Mouse (Mus musculus) midbrain, postnatal 0 days (tissue): ENCODE measurements around the gene Fkbp10. TPM values are rescaled to one million over a fixed set of nuclear protein-coding genes. Genes with fewer than 3 reads are reported as not detected.

Experiments used
- ATAC-seq: fragments of 200-750 bp; cut with Nextera tagmentation; 2 replicates; pipeline ENCODE4 v1.8.0; 2017; ENCODE audit warnings: moderate number of reproducible peaks, mild to moderate bottlenecking, moderate TSS enrichment, moderate library complexity; ENCODE audit not compliant: low FRiP score
- DNase-seq: peaks from one replicate; pipeline ENCODE4 v3.0.0-alpha.2; 2015; ENCODE audit warnings: low spot score
- H3K27ac ChIP-seq: fragments of 300-500 bp; sonication (generic); 2 replicates; pipeline ENCODE4 v1.5.1; 2014; ENCODE audit warnings: low read depth, mild to moderate bottlenecking, low read length, mixed read lengths
- H3K27me3 ChIP-seq: fragments of 300-500 bp; sonication (generic); 2 replicates; pipeline ENCODE4 v1.6.1; 2014; ENCODE audit warnings: low read length, control low read depth, mixed read lengths; ENCODE audit not compliant: insufficient read depth
- H3K36me3 ChIP-seq: fragments of 300-500 bp; sonication (generic); 2 replicates; pipeline ENCODE4 v1.6.1; 2014; ENCODE audit warnings: low read length, control low read depth, mixed read lengths; ENCODE audit not compliant: insufficient read depth
- H3K4me1 ChIP-seq: fragments of 300-500 bp; sonication (generic); 2 replicates; pipeline ENCODE4 v1.6.1; 2014; ENCODE audit warnings: mild to moderate bottlenecking, control low read depth, antibody characterized with exemption, low read length, mixed read lengths; ENCODE audit not compliant: insufficient read depth
- H3K4me2 ChIP-seq: fragments of 300-500 bp; sonication (generic); 2 replicates; pipeline ENCODE4 v1.6.1; 2014; ENCODE audit warnings: low read depth, mild to moderate bottlenecking, low read length, mixed read lengths; ENCODE audit not compliant: poor library complexity, severe bottlenecking
- H3K4me3 ChIP-seq: fragments of 300-500 bp; sonication (generic); 2 replicates; pipeline ENCODE4 v1.5.1; 2014; ENCODE audit warnings: low read depth, mild to moderate bottlenecking, low read length, moderate library complexity
- H3K9ac ChIP-seq: fragments of 300-500 bp; sonication (generic); replicated peaks from 2 replicates; pipeline ENCODE4 v1.6.1; 2014; ENCODE audit warnings: mild to moderate bottlenecking, low read length, moderate library complexity, mixed read lengths; ENCODE audit not compliant: poor library complexity, severe bottlenecking
- H3K9me3 ChIP-seq: fragments of 300-500 bp; sonication (generic); 2 replicates; pipeline ENCODE4 v1.6.1; 2016; ENCODE audit warnings: low read length, control low read depth
- CTCF ChIP-seq: IDR thresholded peaks from 2 replicates; pipeline ENCODE4 v1.5.1; 2016; ENCODE audit warnings: antibody characterized with exemption, mild to moderate bottlenecking
- WGBS: fragments of 180-500 bp; shearing (Covaris S2); extraction: QIAGEN DNeasy Blood & Tissue Kit; methylation state at CpG from one replicate; pipeline ENCODE4 v1.1.7; 2014; 5-methylcytosine and 5-hydroxymethylcytosine counted together
- polyA plus RNA-seq: library from polyadenylated mRNA; unstranded; fragments of >200 nt; fragmentation: Nextera tagmentation; extraction: Ambion mirVana; gene quantifications from 2 replicates; pipeline ENCODE4 v1.2.1, GENCODE M21; 2015
- total RNA-seq: library from RNA; depleted of rRNA; stranded (reverse); fragments of >200 nt; gene quantifications from 2 replicates; pipeline ENCODE4 v1.2.3, GENCODE M21; 2014

Gene Fkbp10
- total and polyA plus RNA-seq, 2 experiments from 2014 or later, result 21.8 to 33.9 TPM

GRCm38 (mm10) chr11:100400842-100401241, 14.7 kb upstream of the Fkbp10 start:
- no peak overlapping the region for H3K4me2 ChIP-seq
- WGBS, result 81% methylated on average over 6 of the region's 6 CpGs
- H3K36me3 ChIP-seq, result no peaks in the 10 kb centered on the region
- no peak for DNase-seq
- no peaks in the 10 kb centered on the region for H3K9me3 ChIP-seq
- no peak overlapping the region for H3K4me3 ChIP-seq
- H3K27me3 ChIP-seq, result no peaks in the 10 kb centered on the region
- H3K4me1 ChIP-seq, result peaks cover 6% of the 10 kb centered on the region
- no peak for TF ChIP-seq CTCF
- no peak for ATAC-seq
- H3K9ac ChIP-seq, result no peak overlapping the region
- H3K27ac ChIP-seq, result no peak overlapping the region

GRCm38 (mm10) chr11:100402240-100402639, 13.3 kb upstream of the Fkbp10 start:
- no peaks in the 10 kb centered on the region for H3K27me3 ChIP-seq
- H3K9me3 ChIP-seq, result no peaks in the 10 kb centered on the region
- H3K4me3 ChIP-seq, result no peak overlapping the region
- no peak overlapping the region for H3K4me2 ChIP-seq
- no peaks in the 10 kb centered on the region for H3K4me1 ChIP-seq
- no peak for DNase-seq
- WGBS, result 55% methylated on average over 6 of the region's 6 CpGs
- H3K36me3 ChIP-seq, result no peaks in the 10 kb centered on the region
- no peak for TF ChIP-seq CTCF
- no peak for ATAC-seq
- no peak overlapping the region for H3K9ac ChIP-seq
- H3K27ac ChIP-seq, result no peak overlapping the region

GRCm38 (mm10) chr11:100402682-100403081, 12.8 kb upstream of the Fkbp10 start:
- no peak for TF ChIP-seq CTCF
- ATAC-seq (no peak), DNase-seq (no peak)
- Histone ChIP-seq H3K36me3 (no peaks in the 10 kb centered on the region), H3K27ac (no peak overlapping the region), H3K4me1 (no peaks in the 10 kb centered on the region), H3K4me2 (no peak overlapping the region), H3K9ac (no peak overlapping the region), H3K4me3 (no peak overlapping the region), H3K27me3 (no peaks in the 10 kb centered on the region), H3K9me3 (no peaks in the 10 kb centered on the region)
- WGBS, result 91% methylated on average over 2 of the region's 2 CpGs

- Histone ChIP-seq H3K36me3 (peaks cover 1% of the 10 kb centered on the region), H3K9me3 (no peaks in the 10 kb centered on the region), H3K9ac (no peak overlapping the region), H3K4me3 (no peak overlapping the region), H3K4me2 (no peak overlapping the region), H3K4me1 (no peaks in the 10 kb centered on the region), H3K27me3 (no peaks in the 10 kb centered on the region), H3K27ac (no peak overlapping the region)
- TF ChIP-seq CTCF, result no peak
- 65% methylated on average over 10 of the region's 10 CpGs for WGBS
- DNase-seq, result no peak
- no peak for ATAC-seq
Observed at GRCm38 (mm10) chr11:100403445-100404134, 11.9 kb upstream of the Fkbp10 start.

- 85% methylated on average over 3 of the region's 3 CpGs for WGBS
- no peak overlapping the region for H3K4me3 ChIP-seq
- H3K27ac ChIP-seq, result no peak overlapping the region
- no peak overlapping the region for H3K9ac ChIP-seq
- no peak for DNase-seq
- no peaks in the 10 kb centered on the region for H3K9me3 ChIP-seq
- peaks cover 9% of the 10 kb centered on the region for H3K36me3 ChIP-seq
- no peaks in the 10 kb centered on the region for H3K4me1 ChIP-seq
- no peak for TF ChIP-seq CTCF
- ATAC-seq, result no peak
- H3K27me3 ChIP-seq, result no peaks in the 10 kb centered on the region
- no peak overlapping the region for H3K4me2 ChIP-seq
Observed at GRCm38 (mm10) chr11:100404456-100405074, 10.9 kb upstream of the Fkbp10 start.

GRCm38 (mm10) chr11:100406273-100406672, 9.2 kb upstream of the Fkbp10 start:
- Histone ChIP-seq H3K4me1 (no peaks in the 10 kb centered on the region), H3K4me3 (no peak overlapping the region), H3K4me2 (no peak overlapping the region), H3K36me3 (peaks cover 9% of the 10 kb centered on the region), H3K27me3 (no peaks in the 10 kb centered on the region), H3K27ac (no peak overlapping the region), H3K9me3 (no peaks in the 10 kb centered on the region), H3K9ac (no peak overlapping the region)
- no peak for TF ChIP-seq CTCF
- DNase-seq (no peak), ATAC-seq (no peak)
- WGBS, result 84% methylated on average over 8 of the region's 8 CpGs
